Mouse (Mus musculus): Measurements from ENCODE around the gene BC051019. TPM values are rescaled to one million over a fixed set of nuclear protein-coding genes. Genes with fewer than 3 reads are reported as not detected.

The BC051019 gene
- total and polyA plus RNA-seq, 2 experiments, result not detected

DNA sequence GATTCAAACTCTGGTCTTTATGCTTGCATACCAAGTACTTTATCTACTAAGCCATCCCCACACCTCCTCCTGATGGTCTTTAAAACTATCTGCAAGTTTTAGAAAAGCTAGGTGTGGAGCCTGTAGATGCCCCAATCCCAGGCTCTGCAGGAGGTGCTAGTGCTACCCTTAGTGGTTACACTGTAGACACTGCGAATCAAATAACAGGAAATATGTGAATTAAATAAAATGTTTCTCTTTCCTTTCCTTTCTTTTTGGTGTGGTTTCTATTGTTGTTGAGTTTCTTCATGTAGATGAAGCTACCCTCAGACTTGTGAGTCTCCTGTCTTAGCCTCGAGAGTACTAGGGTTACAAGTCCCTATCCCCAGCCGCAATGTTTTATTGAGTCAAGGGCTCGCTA, 18.1 kb upstream of the BC051019 start:
- Histone ChIP-seq H3K79me2 (ENCODE audit: control insufficient read depth, insufficient read depth, low read length) (no peaks in the 10 kb centered on the region), H3K27ac (replicated peaks; ENCODE audit: insufficient read depth, low read depth, low read length) (no peak overlapping the region), H3K4me1 (ENCODE audit: control insufficient read depth, insufficient read depth, low read length) (no peaks in the 10 kb centered on the region), H3K4me3 (ENCODE audit: insufficient read depth, low read depth, low read length) (no peak overlapping the region), H3K27me3 (ENCODE audit: control insufficient read depth, insufficient read depth, low read length) (no peaks in the 10 kb centered on the region), H3K9ac (ENCODE audit: low read depth, low read length) (no peak overlapping the region), H3K36me3 (ENCODE audit: control insufficient read depth, insufficient read depth, low read length) (peaks cover 59% of the 10 kb centered on the region)
- no peak for TF ChIP-seq CTCF (IDR thresholded peaks at IDR 0.05; ENCODE audit: low read depth, low read length)
- TF ChIP-seq POLR2A (IDR thresholded peaks at IDR 0.05; ENCODE audit: extremely low read depth, insufficient read depth, low read length), result no peak
- 88% methylated on average over 4 of the region's 4 CpGs for WGBS
- DNase-seq (ENCODE audit: extremely low read depth, low read depth, low spot score), result no peak

DNA sequence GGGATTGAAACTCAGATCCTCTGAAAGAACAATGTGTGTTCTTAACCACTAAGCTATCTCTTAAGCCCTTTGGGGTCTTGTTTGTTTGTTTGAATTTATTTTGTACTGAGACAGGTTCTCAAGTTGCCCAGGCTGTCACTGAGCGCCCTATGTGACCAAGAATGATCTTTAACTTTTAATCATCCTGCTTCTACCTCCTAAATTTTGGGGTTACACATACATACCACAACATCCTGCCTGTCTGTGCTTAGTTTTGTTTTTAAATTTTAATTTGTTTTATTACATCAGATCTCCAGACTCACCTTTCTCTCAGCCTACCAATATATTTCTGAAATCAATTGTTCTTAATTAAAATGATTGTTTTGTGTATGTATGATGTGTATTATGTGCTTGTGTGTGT, 17.4 kb upstream of the BC051019 start:
- no peak for DNase-seq (ENCODE audit: extremely low read depth, low read depth, low spot score)
- Histone ChIP-seq H3K79me2 (ENCODE audit: control insufficient read depth, insufficient read depth, low read length) (no peaks in the 10 kb centered on the region), H3K4me1 (ENCODE audit: control insufficient read depth, insufficient read depth, low read length) (no peaks in the 10 kb centered on the region), H3K27me3 (ENCODE audit: control insufficient read depth, insufficient read depth, low read length) (no peaks in the 10 kb centered on the region), H3K27ac (replicated peaks; ENCODE audit: insufficient read depth, low read depth, low read length) (no peak overlapping the region), H3K9ac (ENCODE audit: low read depth, low read length) (no peak overlapping the region), H3K4me3 (ENCODE audit: insufficient read depth, low read depth, low read length) (no peak overlapping the region), H3K36me3 (ENCODE audit: control insufficient read depth, insufficient read depth, low read length) (peaks cover 65% of the 10 kb centered on the region)
- WGBS, result 95% methylated on average over 1 of the region's 1 CpGs
- TF ChIP-seq POLR2A (IDR thresholded peaks at IDR 0.05; ENCODE audit: extremely low read depth, insufficient read depth, low read length), result no peak
- no peak for TF ChIP-seq CTCF (IDR thresholded peaks at IDR 0.05; ENCODE audit: low read depth, low read length)

DNA sequence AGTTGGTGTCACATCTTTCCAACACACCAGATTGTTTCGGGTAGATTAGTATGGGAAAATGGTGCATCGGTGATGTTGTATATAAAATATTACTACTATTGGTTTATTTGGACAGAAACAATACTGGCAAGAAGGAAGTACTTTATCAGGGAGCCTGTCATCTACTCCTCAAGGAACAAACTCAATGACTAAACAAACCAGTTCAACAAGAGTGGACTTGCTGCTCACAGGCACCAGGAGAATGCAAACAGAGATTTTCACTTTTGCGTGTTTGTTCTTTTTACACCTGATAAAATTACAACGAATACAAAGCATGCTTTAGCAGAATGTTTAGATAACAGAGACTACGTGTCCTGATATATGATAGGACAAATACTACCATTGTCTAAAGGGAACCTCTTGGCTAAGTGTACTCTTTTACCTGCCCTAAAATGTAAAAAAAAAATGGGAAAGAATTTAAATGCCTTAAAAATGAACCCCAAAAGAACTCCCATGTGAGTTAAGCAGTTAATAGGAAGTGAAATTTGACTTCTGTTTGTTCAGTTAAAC, 16.2 kb upstream of the BC051019 start:
- Histone ChIP-seq H3K27me3 (ENCODE audit: control insufficient read depth, insufficient read depth, low read length) (no peaks in the 10 kb centered on the region), H3K9ac (ENCODE audit: low read depth, low read length) (no peak overlapping the region), H3K4me3 (ENCODE audit: insufficient read depth, low read depth, low read length) (no peak overlapping the region), H3K4me1 (ENCODE audit: control insufficient read depth, insufficient read depth, low read length) (no peaks in the 10 kb centered on the region), H3K36me3 (ENCODE audit: control insufficient read depth, insufficient read depth, low read length) (peaks cover 65% of the 10 kb centered on the region), H3K27ac (replicated peaks; ENCODE audit: insufficient read depth, low read depth, low read length) (no peak overlapping the region), H3K79me2 (ENCODE audit: control insufficient read depth, insufficient read depth, low read length) (no peaks in the 10 kb centered on the region)
- no peak for DNase-seq (ENCODE audit: extremely low read depth, low read depth, low spot score)
- TF ChIP-seq CTCF (IDR thresholded peaks at IDR 0.05; ENCODE audit: low read depth, low read length) (no peak), POLR2A (IDR thresholded peaks at IDR 0.05; ENCODE audit: extremely low read depth, insufficient read depth, low read length) (no peak)
- 64% methylated on average over 5 of the region's 5 CpGs for WGBS

DNA sequence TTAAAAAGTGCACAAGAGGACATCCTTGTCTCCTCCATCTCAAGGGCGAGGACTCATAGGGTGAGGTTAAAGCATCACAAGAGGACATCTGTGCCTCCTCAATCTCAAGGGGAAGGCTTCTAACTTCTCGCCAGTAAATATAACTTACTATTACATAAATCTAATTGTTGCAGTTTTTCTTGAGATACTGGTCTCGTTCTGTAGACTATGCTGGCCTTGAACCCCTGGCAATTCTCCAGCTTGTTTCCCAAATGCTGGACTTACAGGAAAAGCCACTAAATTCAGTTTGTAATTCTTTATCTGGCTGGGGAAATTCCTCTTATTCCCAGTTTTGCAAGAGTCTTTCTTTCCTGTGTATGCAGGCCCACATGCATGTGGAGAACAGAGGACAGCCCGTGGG, 11.2 kb upstream of the BC051019 start:
- peak; percentile 20 for DNase-seq (ENCODE audit: extremely low read depth, low read depth, low spot score)
- 61% methylated on average over 4 of the region's 4 CpGs for WGBS
- Histone ChIP-seq H3K4me3 (ENCODE audit: insufficient read depth, low read depth, low read length) (no peak overlapping the region), H3K79me2 (ENCODE audit: control insufficient read depth, insufficient read depth, low read length) (no peaks in the 10 kb centered on the region), H3K27ac (replicated peaks; ENCODE audit: insufficient read depth, low read depth, low read length) (no peak overlapping the region), H3K4me1 (ENCODE audit: control insufficient read depth, insufficient read depth, low read length) (no peaks in the 10 kb centered on the region), H3K27me3 (ENCODE audit: control insufficient read depth, insufficient read depth, low read length) (no peaks in the 10 kb centered on the region), H3K9ac (ENCODE audit: low read depth, low read length) (no peak overlapping the region), H3K36me3 (ENCODE audit: control insufficient read depth, insufficient read depth, low read length) (peaks cover 33% of the 10 kb centered on the region)
- TF ChIP-seq POLR2A (IDR thresholded peaks at IDR 0.05; ENCODE audit: extremely low read depth, insufficient read depth, low read length), result no peak
- no peak for TF ChIP-seq CTCF (IDR thresholded peaks at IDR 0.05; ENCODE audit: low read depth, low read length)

DNA sequence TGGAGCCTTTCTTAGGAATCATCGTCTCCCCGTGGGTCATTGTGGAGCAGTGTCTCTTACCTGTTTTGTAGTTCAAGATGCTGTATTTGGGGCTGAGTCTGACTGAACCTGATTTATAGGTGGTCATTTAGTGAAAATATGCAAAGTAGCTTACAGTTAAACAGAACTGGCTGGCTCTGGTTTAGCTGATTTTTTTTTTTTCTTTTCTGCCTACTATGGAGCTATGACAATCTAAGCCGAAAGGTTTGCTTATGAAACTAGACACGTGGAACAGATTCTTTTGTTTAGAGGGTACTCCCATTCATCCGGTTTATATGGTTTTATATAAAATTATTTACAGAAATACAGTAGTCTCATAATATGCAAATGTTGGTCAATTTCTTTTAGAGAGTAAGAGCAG, 8.0 kb upstream of the BC051019 start, which contains the start of gene Ascl3:
Ascl3 (minus strand) TSS at position 101 of the 400 bp plus-strand sequence.
- Histone ChIP-seq H3K4me1 (ENCODE audit: control insufficient read depth, insufficient read depth, low read length) (no peaks in the 10 kb centered on the region), H3K27ac (replicated peaks; ENCODE audit: insufficient read depth, low read depth, low read length) (no peak within 1 kb of the TSS), H3K4me3 (ENCODE audit: insufficient read depth, low read depth, low read length) (no peak within 1 kb of the TSS), H3K79me2 (ENCODE audit: control insufficient read depth, insufficient read depth, low read length) (no peaks in the 10 kb centered on the region), H3K9ac (ENCODE audit: low read depth, low read length) (no peak within 1 kb of the TSS), H3K27me3 (ENCODE audit: control insufficient read depth, insufficient read depth, low read length) (no peaks in the 10 kb centered on the region), H3K36me3 (ENCODE audit: control insufficient read depth, insufficient read depth, low read length) (peaks cover 10% of the 10 kb centered on the region)
- WGBS, result 90% methylated on average over 5 of the region's 5 CpGs
- TF ChIP-seq POLR2A (IDR thresholded peaks at IDR 0.05; ENCODE audit: extremely low read depth, insufficient read depth, low read length) (no peak), CTCF (IDR thresholded peaks at IDR 0.05; ENCODE audit: low read depth, low read length) (no peak)
- no peak for DNase-seq (ENCODE audit: extremely low read depth, low read depth, low spot score)

DNA sequence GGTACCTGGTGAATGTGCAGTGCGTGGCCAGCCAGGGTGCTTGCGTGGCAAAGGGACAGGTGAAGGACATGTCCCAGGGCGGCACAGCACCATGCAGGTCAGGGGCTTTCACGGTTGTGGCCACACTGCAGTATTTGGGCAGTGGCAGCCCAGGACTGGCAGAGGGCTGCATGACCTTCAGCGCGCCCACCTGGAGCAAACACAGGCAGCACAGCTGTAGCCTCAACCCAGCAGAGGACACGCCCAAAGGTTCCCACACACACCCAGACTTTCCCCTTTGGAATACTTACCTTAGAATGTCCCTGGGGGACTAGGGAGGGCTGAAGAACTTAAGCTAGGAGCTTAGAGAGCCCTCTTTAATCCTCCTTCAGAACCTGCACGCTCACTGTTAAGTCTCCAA, 536 bp downstream of the BC051019 start:
- Histone ChIP-seq H3K27ac (replicated peaks; ENCODE audit: insufficient read depth, low read depth, low read length) (no peak overlapping the region), H3K4me1 (ENCODE audit: control insufficient read depth, insufficient read depth, low read length) (no peaks in the 10 kb centered on the region), H3K4me3 (ENCODE audit: insufficient read depth, low read depth, low read length) (no peak overlapping the region), H3K27me3 (ENCODE audit: control insufficient read depth, insufficient read depth, low read length) (no peaks in the 10 kb centered on the region), H3K9ac (ENCODE audit: low read depth, low read length) (no peak overlapping the region), H3K36me3 (ENCODE audit: control insufficient read depth, insufficient read depth, low read length) (no peaks in the 10 kb centered on the region), H3K79me2 (ENCODE audit: control insufficient read depth, insufficient read depth, low read length) (no peaks in the 10 kb centered on the region)
- WGBS, result 97% methylated on average over 8 of the region's 8 CpGs
- TF ChIP-seq POLR2A (IDR thresholded peaks at IDR 0.05; ENCODE audit: extremely low read depth, insufficient read depth, low read length), result no peak
- no peak for TF ChIP-seq CTCF (IDR thresholded peaks at IDR 0.05; ENCODE audit: low read depth, low read length)
- DNase-seq (ENCODE audit: extremely low read depth, low read depth, low spot score), result no peak
